Mouse (Mus musculus): ENCODE data around the gene Syncrip.

- TF ChIP-seq CTCF (IDR thresholded peaks at IDR 0.05; ENCODE audit: insufficient read depth, low read length), result 0 out of 2 replicates have a peak, but pooled peaks have one; percentile 21
- peak; percentile 95 for TF ChIP-seq POLR2A (IDR thresholded peaks at IDR 0.05; ENCODE audit: borderline replicate concordance, extremely low read depth, low read depth, low read length)
Measured at GRCm38 (mm10) chr9:88522569-88523334, 40.4 kb upstream of the Syncrip start.
